Mouse (Mus musculus) Patski (cell line): ENCODE data around the gene Efemp2. TPM values are rescaled to one million over a fixed set of nuclear protein-coding genes. Genes with fewer than 3 reads are reported as not detected.
A peak's percentile ranks its signal among the peaks of the same experiment; 100 is the strongest.

Experiments
- ATAC-seq: fragments of 100-300 bp; one replicate; pipeline ENCODE4 v1.8.0; 2021
- CTCF ChIA-PET: fragments of 350-600 bp; sonication (Branson Sonifier 250); formaldehyde crosslinking; loops from one replicate; lab custom pipeline; 2022; ENCODE audit warnings: inconsistent platforms; lab: Charles Lee
- POLR2A ChIA-PET: fragments of 350-600 bp; sonication (Branson Sonifier 250); formaldehyde crosslinking; loops from one replicate; lab custom pipeline; 2022; ENCODE audit warnings: antibody characterized with exemption, inconsistent platforms; lab: Charles Lee
- DNase-seq: peaks from one replicate; pipeline ENCODE4 v3.0.0-alpha.2; 2011; ENCODE audit warnings: low read depth, low spot score
- H3K27me3 ChIP-seq: fragments of 371-371 bp; one replicate; pipeline ENCODE4 v1.5.1; 2021
- CTCF ChIP-seq: fragments of 100-300 bp; IDR thresholded peaks from one replicate; pipeline ENCODE4 v1.5.1; 2021
- in situ Hi-C: fragments of 300-500 bp; cut with MboI; formaldehyde crosslinking; loops from 3 replicates; pipeline ENCODE4 v1.11.1; 2018; ENCODE audit warnings: low pct_unique_long_range_greater_than_20kb, mixed read lengths
- polyA plus RNA-seq: library from polyadenylated mRNA; unstranded; gene quantifications from one replicate; pipeline ENCODE4 v1.2.3, GENCODE M21; 2021

The Efemp2 gene
- polyA plus RNA-seq, 1 experiment from 2014 or later, result 451 TPM

DNA sequence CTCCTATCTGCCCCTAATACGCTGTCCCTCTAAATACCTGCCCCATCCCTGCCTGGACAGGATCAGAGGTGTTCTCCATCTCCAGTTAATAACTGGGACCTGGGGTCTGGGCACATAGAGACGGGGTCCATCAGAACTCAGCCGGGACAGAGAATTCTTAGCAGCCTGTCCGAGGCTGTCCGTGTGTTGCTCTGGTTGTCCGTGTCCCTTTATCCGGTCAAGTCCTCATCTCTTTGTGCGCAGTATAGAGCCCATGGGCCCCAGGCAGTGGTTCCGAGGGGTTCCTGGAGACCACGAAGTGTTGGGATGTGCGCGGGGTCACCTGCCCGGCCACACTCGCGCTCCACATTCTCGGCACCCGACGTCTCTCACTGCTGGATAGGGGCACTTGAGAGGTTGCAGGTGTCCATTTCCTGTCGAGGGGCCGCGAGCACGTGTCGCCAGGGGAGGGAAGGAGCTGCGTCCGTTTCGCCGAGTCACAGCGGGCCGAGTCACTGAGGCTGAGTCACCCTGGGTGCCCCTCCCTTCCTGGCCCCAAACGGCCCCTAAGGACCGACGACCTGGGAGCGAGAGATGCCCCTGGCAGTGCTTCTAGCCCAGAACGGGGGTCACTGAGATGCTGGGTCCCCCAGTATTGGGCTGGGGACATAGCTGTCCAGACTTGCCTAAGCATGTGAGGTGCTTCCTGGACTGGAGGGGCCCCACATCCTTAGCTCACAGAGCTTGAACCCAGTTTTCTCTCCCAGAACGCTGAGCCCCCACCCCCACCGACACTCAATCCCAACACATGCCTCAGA is 25.2 kb upstream of the Efemp2 start:
- ATAC-seq (no peak), DNase-seq (no peak)
- in situ Hi-C loops, result no loop called here
- no peaks in the 10 kb centered on the region for H3K27me3 ChIP-seq
- no peak for TF ChIP-seq CTCF
- ChIA-PET CTCF (interaction anchor here (1.1 to 7.2 kb wide), 4 partner anchors 9 to 21 kb away, joined by 3 to 64 read pairs (median 9); partner anchors contain the start of gene Ccdc85b), POLR2A (interaction anchor here (1.2 to 3.5 kb wide), 5 partner anchors 8 to 23 kb away, joined by 3 to 16 read pairs (median 8); partner anchors contain the start of gene Ccdc85b)

DNA sequence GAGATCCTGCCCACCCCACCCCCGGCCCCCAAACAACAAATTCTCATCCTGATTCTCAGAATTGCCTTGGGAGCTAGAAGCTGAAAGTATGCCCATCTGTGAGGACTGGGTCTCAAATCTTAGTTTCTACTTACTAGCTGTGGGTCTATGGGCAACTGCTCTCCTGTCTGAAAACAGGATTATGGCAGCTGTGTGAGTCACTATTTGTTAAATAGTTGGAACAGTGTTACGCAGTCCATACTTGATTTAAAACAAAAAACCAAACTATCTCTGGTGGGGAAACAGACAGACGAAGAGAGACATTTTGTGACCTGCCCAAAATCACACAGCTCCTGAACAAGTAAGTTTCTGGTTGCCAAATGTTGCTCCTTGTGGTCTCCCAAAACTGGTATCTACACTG is 24.1 kb upstream of the Efemp2 start:
- no peak for DNase-seq
- H3K27me3 ChIP-seq, result no peaks in the 10 kb centered on the region
- CTCF ChIA-PET, result interaction anchor here (1.1 to 7.2 kb wide), 2 partner anchors 17 to 22 kb away, joined by 4 to 64 read pairs; no protein-coding TSS in a partner anchor
- no peak for TF ChIP-seq CTCF
- POLR2A ChIA-PET, result interaction anchor here (0.6 to 3.5 kb wide), 3 partner anchors 16 to 24 kb away, joined by 3 to 16 read pairs (median 8); no protein-coding TSS in a partner anchor
- ATAC-seq, result no peak
- in situ Hi-C loops, result no loop called here

DNA sequence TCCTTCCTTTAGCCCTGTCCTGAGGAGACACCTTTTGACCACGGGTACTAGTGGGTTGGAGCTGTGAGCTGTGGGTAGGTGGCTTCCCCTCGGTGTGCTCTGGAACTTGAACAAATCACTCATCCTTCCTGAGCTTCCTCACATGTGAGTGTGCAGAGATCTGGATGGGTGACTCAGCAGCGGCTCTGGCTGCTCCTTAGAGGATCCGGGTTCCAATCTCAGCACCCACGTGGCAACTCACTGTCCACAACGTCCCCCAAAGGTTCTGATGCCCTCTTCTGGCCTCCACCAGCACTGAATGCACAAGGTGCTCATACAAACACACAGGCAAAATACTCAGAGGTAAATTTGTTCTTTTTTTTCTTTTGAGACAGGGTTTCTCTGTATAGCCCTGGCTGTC is 22.0 kb upstream of the Efemp2 start:
- TF ChIP-seq CTCF, result no peak
- H3K27me3 ChIP-seq, result no peaks in the 10 kb centered on the region
- POLR2A ChIA-PET, result interaction anchor here (1.1 to 3.5 kb wide), 2 partner anchors 18 to 33 kb away, joined by 6 to 16 read pairs; no protein-coding TSS in a partner anchor
- DNase-seq (no peak), ATAC-seq (no peak)
- CTCF ChIA-PET, result interaction anchor here (1.4 to 2.1 kb wide), 5 partner anchors 10 to 77 kb away, joined by 3 to 9 read pairs (median 4); partner anchors contain the start of gene Mus81
- in situ Hi-C loops, result no loop called here

DNA sequence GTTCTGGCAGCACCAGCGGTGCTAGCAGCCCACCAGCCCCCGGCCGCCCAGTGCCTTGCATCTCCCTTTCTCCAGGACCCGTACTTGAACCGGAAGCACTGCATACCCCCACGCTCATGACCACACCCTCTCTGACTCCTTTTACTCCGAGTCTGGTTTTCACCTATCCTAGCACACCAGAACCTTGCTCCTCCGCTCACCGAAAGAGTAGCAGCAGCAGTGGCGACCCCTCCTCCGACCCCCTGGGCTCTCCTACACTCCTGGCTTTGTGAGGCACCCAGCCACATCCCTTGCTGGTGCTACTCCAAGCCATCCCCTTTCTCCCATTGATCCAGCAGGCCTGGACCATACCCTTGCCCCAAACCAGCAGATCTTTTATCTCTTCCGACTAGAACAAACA is 18.7 kb upstream of the Efemp2 start:
- in situ Hi-C loops, result no loop called here
- POLR2A ChIA-PET, result interaction anchor here (2.7 to 4.2 kb wide), 3 partner anchors 7 to 33 kb away, joined by 16 to 30 read pairs (median 24); partner anchors contain the start of genes Fosl1 and Mus81
- DNase-seq (no peak), ATAC-seq (no peak)
- no peaks in the 10 kb centered on the region for H3K27me3 ChIP-seq
- CTCF ChIA-PET, result interaction anchor here (1.0 to 6.6 kb wide), 3 partner anchors 11 to 22 kb away, joined by 3 to 62 read pairs (median 3); no protein-coding TSS in a partner anchor
- no peak for TF ChIP-seq CTCF

DNA sequence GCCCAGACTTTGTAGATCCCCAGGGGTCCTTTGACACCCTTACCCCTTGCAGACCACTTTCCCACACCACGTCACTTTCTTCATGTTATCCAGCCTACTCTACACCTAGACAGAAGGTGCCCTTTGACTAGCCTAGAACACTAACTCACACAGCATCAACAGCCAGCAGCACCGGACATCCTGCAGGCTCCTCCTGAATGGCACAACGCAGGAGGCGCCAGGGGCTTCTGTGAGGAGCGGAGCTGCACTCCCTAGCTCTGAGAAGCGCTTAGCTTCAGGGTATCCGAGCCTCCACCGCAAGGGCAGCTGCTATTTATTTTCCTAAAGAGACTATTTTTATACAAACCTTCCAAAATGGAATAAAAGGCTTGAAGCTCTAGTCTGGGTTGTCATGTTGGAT is 18.2 kb upstream of the Efemp2 start:
- CTCF ChIA-PET, result interaction anchor here (2.6 to 6.6 kb wide), 2 partner anchors 23 to 26 kb away, joined by 12 to 62 read pairs; no protein-coding TSS in a partner anchor
- ATAC-seq, result no peak
- no peak for TF ChIP-seq CTCF
- no peak for DNase-seq
- no peaks in the 10 kb centered on the region for H3K27me3 ChIP-seq
- POLR2A ChIA-PET, result interaction anchor here (1.4 to 4.2 kb wide), 4 partner anchors 8 to 113 kb away, joined by 3 to 30 read pairs (median 20); partner anchors contain the start of genes Fosl1 and Mus81
- in situ Hi-C loops, result no loop called here

DNA sequence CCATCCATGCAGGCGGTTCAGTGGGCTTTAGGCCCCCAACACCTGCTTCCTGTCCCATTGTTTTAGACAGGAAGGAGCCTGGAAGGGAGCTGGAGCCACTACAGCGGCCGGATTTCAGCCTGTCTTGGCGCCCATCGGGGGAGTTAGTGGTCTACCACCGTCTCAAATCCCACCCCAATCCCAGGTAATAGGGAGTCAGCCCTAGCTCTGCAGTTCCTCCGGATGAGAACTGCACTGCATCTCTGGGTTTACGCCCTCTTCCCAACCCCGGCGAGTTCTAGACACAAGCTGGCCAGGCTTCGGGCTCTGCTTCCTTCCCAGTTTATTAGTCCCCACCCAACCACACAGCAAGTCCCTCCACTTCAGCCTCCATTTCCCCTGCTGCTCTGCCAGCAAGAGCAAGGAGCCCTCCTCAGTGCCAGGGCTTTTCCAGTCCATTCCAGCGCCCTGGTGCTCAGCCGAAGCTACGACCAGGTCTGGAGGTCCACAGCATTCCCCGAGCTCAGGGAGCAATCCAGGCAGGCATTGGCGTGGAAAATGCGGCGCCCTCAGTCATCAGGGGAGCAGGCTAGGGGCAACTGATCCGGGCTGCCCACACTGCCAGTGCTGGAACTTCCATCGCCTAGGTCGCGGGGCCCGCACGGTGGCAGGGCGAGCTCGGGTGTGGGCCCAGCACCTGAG is 17.4 kb upstream of the Efemp2 start:
- in situ Hi-C loops, result no loop called here
- no peak for TF ChIP-seq CTCF
- CTCF ChIA-PET, result interaction anchor here (0.9 to 6.6 kb wide), 5 partner anchors 10 to 73 kb away, joined by 4 to 62 read pairs (median 14); partner anchors contain the start of genes Fosl1 and Mus81
- ATAC-seq (peak; percentile 34), DNase-seq (no peak)
- POLR2A ChIA-PET, result interaction anchor here (0.6 to 4.2 kb wide), 16 partner anchors 9 to 460 kb away, joined by 3 to 30 read pairs (median 3); partner anchors contain the start of genes AI837181, Ctsw, Drap1 and Efemp2
- no peaks in the 10 kb centered on the region for H3K27me3 ChIP-seq

DNA sequence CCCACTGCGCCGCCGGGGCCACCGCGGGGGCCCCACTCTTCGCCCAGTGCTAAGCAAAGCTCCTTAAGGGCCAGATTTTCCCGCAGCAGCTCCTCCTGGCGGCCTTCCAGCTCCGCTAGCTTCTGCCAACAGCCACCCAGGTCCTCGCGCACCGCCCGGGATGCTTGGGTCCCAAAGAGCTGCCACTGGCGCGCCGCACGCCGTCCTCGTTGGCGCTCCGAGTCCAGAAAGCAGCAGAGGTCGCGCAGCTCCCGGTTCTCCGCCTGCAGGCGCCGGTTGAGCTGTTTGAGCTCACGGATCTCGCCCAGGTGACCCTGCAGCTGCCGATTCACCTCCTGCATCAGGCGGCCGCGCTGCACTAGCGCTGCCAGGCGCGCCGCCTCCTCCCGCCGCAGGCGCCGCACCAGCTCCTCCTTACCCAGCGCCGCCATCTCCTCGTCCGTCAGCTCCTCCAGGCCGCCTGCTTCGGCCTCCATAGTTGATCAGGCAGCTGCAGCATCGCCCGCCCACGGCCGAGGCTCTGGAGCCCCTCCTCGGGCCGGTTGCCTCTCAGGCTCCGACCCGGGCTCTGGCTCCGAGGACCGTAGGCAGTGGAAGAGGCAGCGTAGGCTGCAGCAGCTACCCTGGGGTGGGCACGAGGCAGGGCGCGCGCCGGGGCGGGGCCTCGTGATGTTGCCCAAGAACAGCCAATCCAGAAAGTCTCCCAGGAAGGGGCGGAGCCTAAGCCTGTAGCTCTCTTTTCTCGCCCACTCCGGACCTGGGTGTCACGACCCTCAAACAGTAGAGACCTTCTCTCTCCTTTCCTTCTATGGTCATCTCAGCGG is 16.6 kb upstream of the Efemp2 start:
- peak; percentile 77 for ATAC-seq
- in situ Hi-C loops, result no loop called here
- no peaks in the 10 kb centered on the region for H3K27me3 ChIP-seq
- TF ChIP-seq CTCF, result no peak
- DNase-seq, result no peak
- CTCF ChIA-PET, result interaction anchor here (0.9 to 6.6 kb wide), 7 partner anchors 10 to 72 kb away, joined by 3 to 62 read pairs (median 12); partner anchors contain the start of genes Fosl1 and Mus81
- POLR2A ChIA-PET, result interaction anchor here (0.8 to 4.2 kb wide), 17 partner anchors 9 to 111 kb away, joined by 3 to 30 read pairs (median 4); partner anchors contain the start of genes AI837181, Ctsw, Drap1 and Efemp2

DNA sequence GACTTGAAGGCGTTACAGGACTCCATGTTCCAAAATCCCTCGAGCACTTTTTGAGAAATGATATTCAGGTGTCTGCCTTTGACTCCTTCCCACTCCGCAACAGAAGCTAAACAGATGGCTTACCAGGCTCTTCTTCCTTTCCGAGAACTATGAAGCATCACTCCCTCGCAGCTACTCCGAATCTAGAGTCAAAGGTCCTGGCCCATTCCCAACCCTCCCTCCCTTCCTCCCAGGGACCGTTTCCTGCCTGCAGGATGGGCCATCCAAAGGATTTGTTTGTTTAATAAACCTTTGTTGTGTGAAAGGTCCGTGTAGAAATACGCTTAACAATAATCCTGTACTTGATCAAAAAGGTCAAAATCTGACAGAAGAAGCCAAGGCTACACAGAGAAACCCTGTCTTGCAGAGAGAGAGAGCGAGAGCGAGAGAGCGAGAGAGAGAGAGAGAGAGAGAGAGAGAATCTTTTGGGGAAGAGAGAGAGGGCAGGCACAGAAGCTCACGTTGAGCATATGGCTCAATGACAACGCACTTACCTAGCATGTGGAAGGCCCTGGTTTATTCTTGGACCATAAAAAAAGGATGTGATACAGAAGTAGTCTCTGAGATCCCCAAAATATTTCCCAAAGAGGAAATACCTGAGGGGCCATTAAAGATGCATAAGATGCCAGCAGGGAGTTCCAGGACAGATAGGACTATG is 15.9 kb upstream of the Efemp2 start, which contains the start of gene Ccdc85b:
TSS of gene Ccdc85b (minus strand) at position 149 of the 697 bp plus-strand sequence.
- DNase-seq (no peak), ATAC-seq (peak; percentile 8)
- H3K27me3 ChIP-seq, result no peaks in the 10 kb centered on the region
- ChIA-PET CTCF (interaction anchor here (0.9 to 6.6 kb wide), 7 partner anchors 11 to 71 kb away, joined by 3 to 62 read pairs (median 12); partner anchors contain the start of genes Fosl1 and Mus81), POLR2A (interaction anchor here (0.9 to 4.2 kb wide), 9 partner anchors 10 to 33 kb away, joined by 3 to 30 read pairs (median 9); partner anchors contain the start of genes Fosl1 and Mus81)
- no peak for TF ChIP-seq CTCF
- in situ Hi-C loops, result no loop called here
